Mouse (Mus musculus) frontal cortex, postnatal 10 days (tissue): ENCODE results near the gene 5330417C22Rik.

Experiments
- DNase-seq, 2 experiments: peaks; one replicate each; pipeline ENCODE4 v3.0.0; 2022; ENCODE audit warnings: low spot score in 2 of 2, mixed read lengths in 1 of 2

The 5330417C22Rik gene

GRCm38 (mm10) chr3:108413634-108414360 lies 122.5 kb downstream of the 5330417C22Rik start:
- no peak for DNase-seq

- DNase-seq = peak in 1 of 2 experiments; percentile 50
These were observed 124.6 kb downstream of the 5330417C22Rik start for GRCm38 (mm10) chr3:108411754-108412121.

GRCm38 (mm10) chr3:108411026-108411753 lies 125.1 kb downstream of the 5330417C22Rik start:
- no peak for DNase-seq

- DNase-seq = no peak
These were observed 126.0 kb downstream of the 5330417C22Rik start for GRCm38 (mm10) chr3:108410359-108410714.

GRCm38 (mm10) chr3:108409656-108410358 lies 126.5 kb downstream of the 5330417C22Rik start:
- DNase-seq = no peak

- DNase-seq = no peak
These were observed 127.8 kb downstream of the 5330417C22Rik start for GRCm38 (mm10) chr3:108408517-108409008.

- DNase-seq = no peak
These were observed 129.9 kb downstream of the 5330417C22Rik start for GRCm38 (mm10) chr3:108406306-108406885.
